Mouse (Mus musculus) liver, postnatal 0 days (tissue): ENCODE results near the gene St7.

Source experiments
- CTCF ChIP-seq: sonication (generic); IDR thresholded peaks from 2 replicates; pipeline ENCODE4 v1.5.1; 2016; ENCODE audit warnings: antibody characterized with exemption, low read depth
- EP300 ChIP-seq: IDR thresholded peaks from 2 replicates; pipeline ENCODE4 v1.6.1; 2016; ENCODE audit warnings: antibody characterized with exemption, low read depth, mild to moderate bottlenecking

- TF ChIP-seq CTCF (no peak), EP300 (no peak)
These were observed 135.6 kb downstream of the St7 start for GRCm38 (mm10) chr6:17828382-17828781.
